Mouse (Mus musculus) kidney, embryonic 14.5 days (tissue): ENCODE measurements around the gene Vasn. TPM values are rescaled to one million over a fixed set of nuclear protein-coding genes. Genes with fewer than 3 reads are reported as not detected.
A peak's percentile ranks its signal among the peaks of the same experiment; 100 is the strongest.

Experiments used
- ATAC-seq: fragments of 200-750 bp; cut with Nextera tagmentation; 2 replicates; pipeline ENCODE4 v1.8.0; 2017; ENCODE audit warnings: moderate number of reproducible peaks, mild to moderate bottlenecking, moderate TSS enrichment, moderate library complexity; ENCODE audit not compliant: low FRiP score, low TSS enrichment
- H3K27ac ChIP-seq: fragments of 300-500 bp; sonication (generic); 2 replicates; pipeline ENCODE4 v1.5.1; 2014; ENCODE audit warnings: low read depth, mild to moderate bottlenecking, low read length, moderate library complexity, mixed read lengths
- H3K27me3 ChIP-seq: fragments of 300-500 bp; sonication (generic); 2 replicates; pipeline ENCODE4 v1.6.1; 2014; ENCODE audit warnings: mild to moderate bottlenecking, low read length; ENCODE audit not compliant: control insufficient read depth, insufficient read depth
- H3K36me3 ChIP-seq: fragments of 300-500 bp; sonication (generic); 2 replicates; pipeline ENCODE4 v1.6.1; 2014; ENCODE audit warnings: low read length, mixed read lengths; ENCODE audit not compliant: control insufficient read depth, insufficient read depth
- H3K4me1 ChIP-seq: fragments of 300-500 bp; sonication (generic); 2 replicates; pipeline ENCODE4 v1.6.1; 2014; ENCODE audit warnings: low read length, mixed read lengths; ENCODE audit not compliant: control insufficient read depth, insufficient read depth
- H3K4me2 ChIP-seq: fragments of 300-500 bp; sonication (generic); replicated peaks from 2 replicates; pipeline ENCODE4 v1.6.1; 2014; ENCODE audit warnings: low read depth, mild to moderate bottlenecking, low read length
- H3K4me3 ChIP-seq: fragments of 300-500 bp; sonication (generic); 2 replicates; pipeline ENCODE4 v1.5.1; 2014; ENCODE audit warnings: mild to moderate bottlenecking, low read length
- H3K9ac ChIP-seq: fragments of 300-500 bp; sonication (generic); 2 replicates; pipeline ENCODE4 v1.6.1; 2014; ENCODE audit warnings: low read depth, mild to moderate bottlenecking, low read length, moderate library complexity
- H3K9me3 ChIP-seq: fragments of 300-500 bp; sonication (generic); 2 replicates; pipeline ENCODE4 v1.6.1; 2016; ENCODE audit warnings: low read length; ENCODE audit not compliant: control insufficient read depth
- WGBS: fragments of 180-500 bp; shearing (Covaris S2); extraction: QIAGEN DNeasy Blood & Tissue Kit; methylation state at CpG from one replicate; pipeline ENCODE4 v1.1.7; 2014; 5-methylcytosine and 5-hydroxymethylcytosine counted together
- polyA plus RNA-seq: library from polyadenylated mRNA; unstranded; fragments of >200 nt; fragmentation: Nextera tagmentation; extraction: Ambion mirVana; gene quantifications from 2 replicates; pipeline ENCODE4 v1.2.1, GENCODE M21; 2014

Vasn gene
- polyA plus RNA-seq, 1 experiment from 2014 or later = 16.1 TPM

DNA sequence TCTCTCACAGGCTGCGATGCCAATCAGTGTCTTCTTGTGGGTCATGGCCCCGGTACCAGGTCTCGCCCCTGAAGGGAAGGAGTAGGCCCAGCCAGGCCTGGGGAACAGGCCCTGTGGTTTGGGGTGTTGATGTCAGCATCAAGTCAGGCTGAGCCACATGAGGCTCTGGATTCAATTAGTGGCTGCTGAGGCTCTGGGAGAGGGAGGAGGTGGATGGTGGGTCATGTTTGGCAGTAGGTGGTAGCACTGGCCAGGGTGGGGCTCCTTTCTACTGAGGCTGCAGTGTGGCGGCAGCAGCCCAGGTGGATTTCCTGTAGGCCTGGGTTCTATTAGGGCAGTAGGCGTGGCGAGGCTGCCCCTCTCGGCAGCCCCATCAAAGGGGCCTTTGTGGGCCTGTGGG is 11.9 kb downstream of the Vasn start:
- Histone ChIP-seq H3K27me3 (no peaks in the 10 kb centered on the region), H3K9me3 (no peaks in the 10 kb centered on the region), H3K9ac (peak overlapping the region; percentile 12; the same call in 1 of the 2 replicates), H3K4me2 (no peak overlapping the region), H3K27ac (peak overlapping the region; percentile 24; the same call in 1 of the 2 replicates), H3K4me3 (no peak overlapping the region), H3K4me1 (peaks cover 48% of the 10 kb centered on the region), H3K36me3 (peaks cover 72% of the 10 kb centered on the region)
- ATAC-seq = no peak
- 72% methylated on average over 7 of the region's 7 CpGs for WGBS

DNA sequence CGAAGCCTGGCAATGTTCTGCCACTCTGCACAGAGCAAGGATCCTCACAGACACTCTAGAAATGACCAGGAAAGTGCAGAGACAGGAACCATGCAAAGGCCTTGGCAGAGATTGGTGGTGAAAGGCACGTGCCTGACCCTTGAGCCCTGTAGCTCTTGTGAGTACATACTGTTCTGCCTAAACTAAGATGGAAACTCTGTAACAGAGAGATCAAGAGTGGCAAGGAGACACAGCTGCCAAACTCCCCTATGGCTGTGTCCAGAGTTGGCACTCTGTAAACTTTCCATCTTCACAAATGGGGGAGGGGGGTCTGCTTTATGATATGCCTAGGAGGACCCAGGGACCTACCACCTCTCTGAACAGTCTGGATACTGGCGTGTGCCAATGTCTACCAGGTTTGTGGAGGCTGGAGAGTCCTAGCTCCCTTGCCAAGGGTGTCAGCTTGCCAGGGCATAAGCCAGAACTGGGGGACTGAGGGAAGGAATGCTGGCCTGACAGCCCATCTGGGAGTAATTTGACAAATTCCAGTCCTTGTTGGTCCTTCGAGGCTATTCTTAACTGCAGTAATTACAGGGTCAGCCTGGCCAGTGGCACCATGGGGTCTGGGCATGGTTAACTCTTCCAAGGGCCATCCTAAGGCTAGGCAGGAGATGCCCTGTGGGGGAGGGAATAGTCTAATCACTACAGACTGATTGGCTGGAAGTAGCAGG is 13.1 kb downstream of the Vasn start:
- WGBS = 69% methylated on average over 4 of the region's 4 CpGs
- ATAC-seq = no peak
- peaks cover 40% of the 10 kb centered on the region for H3K4me1 ChIP-seq
- H3K9ac ChIP-seq = no peak overlapping the region
- no peak overlapping the region for H3K27ac ChIP-seq
- H3K4me3 ChIP-seq = no peak overlapping the region
- no peak overlapping the region for H3K4me2 ChIP-seq
- no peaks in the 10 kb centered on the region for H3K9me3 ChIP-seq
- peaks cover 67% of the 10 kb centered on the region for H3K36me3 ChIP-seq
- H3K27me3 ChIP-seq = no peaks in the 10 kb centered on the region

DNA sequence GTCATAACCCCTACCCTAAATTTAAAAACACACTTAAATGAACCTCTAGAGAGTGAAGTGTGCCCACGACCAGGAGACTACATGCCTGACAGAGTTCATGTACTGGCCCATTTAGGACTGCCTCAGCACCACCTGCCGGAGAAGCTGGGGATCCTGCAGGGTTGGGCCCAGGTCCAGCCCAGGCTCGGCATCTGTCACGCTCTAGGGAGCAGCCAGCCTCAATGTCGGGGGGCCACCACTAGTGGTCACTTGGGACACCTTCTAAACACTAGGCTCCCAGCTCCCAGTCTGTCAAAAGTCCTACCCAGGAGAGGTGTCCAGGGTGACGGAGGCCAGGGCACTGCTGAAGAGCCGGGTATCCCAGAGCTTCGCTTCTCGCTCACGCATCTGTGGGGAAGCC is 15.0 kb downstream of the Vasn start:
- Histone ChIP-seq H3K9me3 (no peaks in the 10 kb centered on the region), H3K4me1 (peaks cover 40% of the 10 kb centered on the region), H3K4me3 (no peak overlapping the region), H3K9ac (0 out of 2 replicates have a peak overlapping the region, but pooled peaks have one; percentile 7), H3K4me2 (no peak overlapping the region), H3K36me3 (peaks cover 48% of the 10 kb centered on the region), H3K27ac (no peak overlapping the region; the same call in 1 of the 2 replicates), H3K27me3 (no peaks in the 10 kb centered on the region)
- 73% methylated on average over 10 of the region's 10 CpGs for WGBS
- no peak for ATAC-seq

GRCm38 (mm10) chr16:4655251-4655734 is 15.6 kb downstream of the Vasn start:
- Histone ChIP-seq H3K27ac (peak overlapping the region; percentile 77; the same call in 1 of the 2 replicates), H3K4me3 (no peak overlapping the region), H3K9me3 (no peaks in the 10 kb centered on the region), H3K27me3 (no peaks in the 10 kb centered on the region), H3K4me2 (no peak overlapping the region), H3K9ac (peak overlapping the region; percentile 34; the same call in 1 of the 2 replicates), H3K36me3 (peaks cover 42% of the 10 kb centered on the region), H3K4me1 (peaks cover 40% of the 10 kb centered on the region)
- no peak for ATAC-seq
- 73% methylated on average over 4 of the region's 4 CpGs for WGBS

DNA sequence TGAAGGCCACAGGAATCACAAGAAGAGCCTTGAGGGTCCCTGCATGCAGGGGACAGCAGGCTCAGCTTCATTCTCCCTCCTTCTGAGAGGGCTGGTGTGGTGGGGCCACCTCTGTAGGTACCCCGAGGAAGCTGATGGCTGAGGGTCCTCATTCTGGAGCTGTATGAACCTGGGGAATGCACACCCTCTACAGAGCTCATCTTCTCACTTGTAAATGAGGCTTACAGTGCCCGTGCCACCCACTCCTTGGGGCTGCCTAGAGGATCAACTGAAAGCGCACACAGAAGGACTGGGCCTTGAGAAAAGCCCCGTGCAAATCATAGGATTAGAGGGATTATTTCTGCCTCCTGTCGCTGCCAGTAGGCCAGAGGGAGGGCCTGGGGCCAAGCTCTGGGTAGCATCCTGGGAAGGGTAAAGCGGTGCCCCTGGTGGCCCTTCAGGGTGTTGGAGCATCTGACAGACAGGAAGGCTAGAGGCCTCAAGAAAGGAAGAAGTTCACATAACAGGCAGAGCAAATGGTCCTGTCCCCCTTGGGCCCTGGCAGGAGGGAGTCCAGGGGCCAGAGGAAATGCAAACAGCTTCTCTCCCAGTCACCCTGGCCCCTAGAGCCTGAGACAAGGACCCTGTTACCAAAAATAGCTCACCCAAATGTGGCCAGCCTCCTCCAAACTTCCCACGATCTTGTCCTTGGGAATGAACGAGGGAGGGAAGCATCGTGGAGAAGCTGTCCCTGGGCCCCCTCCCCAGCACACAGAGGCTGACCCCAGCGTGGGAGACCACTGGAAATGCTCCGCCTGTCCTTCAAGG is 16.2 kb downstream of the Vasn start:
- Histone ChIP-seq H3K4me3 (no peak overlapping the region), H3K9ac (peak overlapping the region; percentile 34; the same call in 1 of the 2 replicates), H3K4me1 (peaks cover 40% of the 10 kb centered on the region), H3K4me2 (no peak overlapping the region), H3K27me3 (no peaks in the 10 kb centered on the region), H3K36me3 (peaks cover 35% of the 10 kb centered on the region), H3K9me3 (no peaks in the 10 kb centered on the region), H3K27ac (peak overlapping the region; percentile 77)
- peak; percentile 7; the same call in 1 of the 2 replicates for ATAC-seq
- WGBS = 30% methylated on average over 11 of the region's 11 CpGs

GRCm38 (mm10) chr16:4656571-4657081 is 16.9 kb downstream of the Vasn start:
- Histone ChIP-seq H3K27me3 (no peaks in the 10 kb centered on the region), H3K27ac (peak overlapping the region; percentile 77; the same call in 1 of the 2 replicates), H3K36me3 (peaks cover 31% of the 10 kb centered on the region), H3K4me3 (no peak overlapping the region), H3K4me1 (peaks cover 37% of the 10 kb centered on the region), H3K9ac (peak overlapping the region; percentile 23; the same call in 1 of the 2 replicates), H3K4me2 (no peak overlapping the region), H3K9me3 (no peaks in the 10 kb centered on the region)
- no peak for ATAC-seq
- WGBS = 59% methylated on average over 9 of the region's 9 CpGs

DNA sequence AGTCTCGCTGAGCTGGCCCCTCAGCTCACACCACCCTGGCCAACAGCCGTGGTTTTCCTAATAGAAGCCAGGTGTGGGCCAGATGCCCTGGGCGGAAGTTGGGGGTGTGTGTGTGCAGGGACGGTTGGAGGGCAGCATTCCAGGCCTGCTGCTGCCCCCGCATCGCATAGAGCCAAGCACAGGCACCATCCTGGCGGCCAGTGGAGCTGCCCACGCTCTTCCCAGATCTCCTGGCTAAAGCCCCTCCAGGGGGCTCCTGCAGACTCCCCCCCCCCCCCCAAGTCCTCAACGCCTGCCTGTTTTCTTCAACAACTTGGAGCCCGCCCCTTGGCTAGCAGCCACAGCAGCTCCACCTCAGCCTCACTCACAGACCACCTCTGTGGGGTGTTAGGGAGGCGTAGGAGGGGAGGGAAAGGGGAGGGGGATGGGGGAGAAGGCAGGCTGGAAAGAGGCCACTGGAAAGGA is 19.1 kb downstream of the Vasn start:
- H3K4me1 ChIP-seq = peaks cover 34% of the 10 kb centered on the region
- no peak overlapping the region; the same call in 1 of the 2 replicates for H3K9ac ChIP-seq
- H3K9me3 ChIP-seq = no peaks in the 10 kb centered on the region
- ATAC-seq = peak; percentile 75
- H3K4me2 ChIP-seq = peak overlapping the region; percentile 15
- WGBS = 3% methylated on average over 11 of the region's 11 CpGs
- no peak overlapping the region for H3K4me3 ChIP-seq
- peak overlapping the region; percentile 92 for H3K27ac ChIP-seq
- H3K27me3 ChIP-seq = no peaks in the 10 kb centered on the region
- peaks cover 18% of the 10 kb centered on the region; the same call in 1 of the 2 replicates for H3K36me3 ChIP-seq

- Histone ChIP-seq H3K9ac (no peak overlapping the region), H3K4me1 (peaks cover 34% of the 10 kb centered on the region), H3K4me3 (no peak overlapping the region), H3K27me3 (no peaks in the 10 kb centered on the region), H3K9me3 (no peaks in the 10 kb centered on the region), H3K36me3 (peaks cover 14% of the 10 kb centered on the region; the same call in 1 of the 2 replicates), H3K4me2 (no peak overlapping the region), H3K27ac (peak overlapping the region; percentile 92)
- WGBS = 14% methylated on average over 2 of the region's 2 CpGs
- no peak for ATAC-seq
Observed at GRCm38 (mm10) chr16:4659326-4659725, 19.6 kb downstream of the Vasn start.
